Mouse (Mus musculus): ENCODE results near the gene Drd4.

The Drd4 gene

DNA sequence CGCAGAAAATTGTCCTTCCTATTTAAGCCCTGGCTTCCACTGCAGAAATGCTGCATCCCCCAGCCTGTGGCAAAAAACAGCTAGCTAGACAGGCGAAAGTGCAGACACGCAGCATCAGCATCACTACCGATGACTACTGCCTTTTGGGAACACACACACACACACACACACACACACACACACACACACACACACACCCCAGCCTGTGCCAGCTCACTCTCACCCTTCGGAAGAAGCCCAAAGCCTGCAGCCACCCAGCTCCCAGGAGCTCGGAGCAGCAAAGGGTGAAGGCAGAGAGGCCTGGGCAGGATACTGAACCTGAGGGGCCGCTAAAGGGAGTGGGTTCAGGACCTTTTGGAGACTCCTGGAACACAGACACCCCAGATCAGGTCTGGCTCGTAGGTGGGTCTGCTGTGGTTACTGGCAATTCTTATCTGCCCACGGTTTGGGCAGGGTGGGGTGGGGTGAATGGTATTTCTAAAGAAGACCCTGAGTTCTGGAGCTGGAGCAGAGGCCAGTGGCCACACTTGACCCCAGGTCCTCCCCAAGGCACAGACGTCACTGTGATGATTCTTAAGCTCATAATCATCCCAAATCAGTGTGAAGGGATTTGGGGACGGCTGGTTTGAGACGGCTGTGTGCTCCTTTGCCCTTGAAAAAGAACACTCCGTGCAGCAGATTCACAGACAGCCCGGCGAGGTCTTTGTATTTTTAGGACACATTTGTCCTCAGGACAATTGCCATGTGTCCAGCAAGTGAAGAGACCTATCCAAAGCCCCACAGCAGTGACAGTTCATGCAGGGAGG lies 980 bp downstream of the Drd4 start:
- no peak for DNase-seq (ENCODE audit: low spot score in 2 of 2)

DNA sequence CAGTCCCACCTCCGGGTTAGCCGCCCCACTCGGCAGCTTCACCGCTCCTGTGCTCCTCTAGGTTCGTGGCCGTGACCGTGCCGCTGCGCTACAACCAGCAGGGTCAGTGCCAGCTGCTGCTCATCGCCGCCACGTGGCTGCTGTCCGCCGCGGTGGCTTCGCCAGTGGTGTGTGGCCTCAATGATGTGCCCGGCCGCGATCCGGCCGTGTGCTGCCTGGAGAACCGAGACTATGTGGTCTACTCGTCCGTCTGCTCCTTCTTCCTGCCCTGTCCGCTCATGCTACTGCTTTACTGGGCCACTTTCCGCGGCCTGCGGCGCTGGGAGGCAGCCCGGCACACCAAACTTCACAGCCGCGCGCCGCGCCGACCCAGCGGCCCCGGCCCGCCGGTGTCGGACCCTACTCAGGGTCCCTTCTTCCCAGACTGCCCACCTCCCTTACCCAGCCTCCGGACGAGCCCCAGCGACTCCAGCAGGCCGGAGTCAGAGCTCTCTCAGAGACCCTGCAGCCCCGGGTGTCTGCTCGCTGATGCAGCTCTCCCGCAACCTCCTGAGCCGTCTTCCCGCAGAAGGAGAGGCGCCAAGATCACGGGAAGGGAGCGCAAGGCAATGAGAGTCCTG lies 2.2 kb downstream of the Drd4 start:
- no peak for DNase-seq (ENCODE audit: low spot score in 2 of 2)

DNA sequence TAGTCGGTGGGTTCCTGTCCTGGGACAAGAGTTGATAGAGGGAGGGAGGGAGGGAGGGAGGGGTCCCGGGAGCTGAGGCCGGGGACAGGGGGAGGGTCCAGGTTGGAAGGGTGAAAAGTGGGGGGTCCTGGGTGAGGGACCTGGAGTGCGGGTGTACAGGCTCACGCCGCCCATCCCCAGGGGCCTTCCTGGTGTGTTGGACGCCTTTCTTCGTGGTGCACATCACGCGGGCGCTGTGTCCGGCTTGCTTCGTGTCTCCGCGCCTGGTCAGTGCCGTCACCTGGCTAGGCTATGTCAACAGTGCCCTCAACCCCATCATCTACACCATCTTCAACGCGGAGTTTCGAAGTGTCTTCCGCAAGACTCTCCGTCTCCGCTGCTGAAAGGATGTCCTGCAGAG lies 2.7 kb downstream of the Drd4 start:
- no peak for DNase-seq (ENCODE audit: low spot score in 2 of 2)

DNA sequence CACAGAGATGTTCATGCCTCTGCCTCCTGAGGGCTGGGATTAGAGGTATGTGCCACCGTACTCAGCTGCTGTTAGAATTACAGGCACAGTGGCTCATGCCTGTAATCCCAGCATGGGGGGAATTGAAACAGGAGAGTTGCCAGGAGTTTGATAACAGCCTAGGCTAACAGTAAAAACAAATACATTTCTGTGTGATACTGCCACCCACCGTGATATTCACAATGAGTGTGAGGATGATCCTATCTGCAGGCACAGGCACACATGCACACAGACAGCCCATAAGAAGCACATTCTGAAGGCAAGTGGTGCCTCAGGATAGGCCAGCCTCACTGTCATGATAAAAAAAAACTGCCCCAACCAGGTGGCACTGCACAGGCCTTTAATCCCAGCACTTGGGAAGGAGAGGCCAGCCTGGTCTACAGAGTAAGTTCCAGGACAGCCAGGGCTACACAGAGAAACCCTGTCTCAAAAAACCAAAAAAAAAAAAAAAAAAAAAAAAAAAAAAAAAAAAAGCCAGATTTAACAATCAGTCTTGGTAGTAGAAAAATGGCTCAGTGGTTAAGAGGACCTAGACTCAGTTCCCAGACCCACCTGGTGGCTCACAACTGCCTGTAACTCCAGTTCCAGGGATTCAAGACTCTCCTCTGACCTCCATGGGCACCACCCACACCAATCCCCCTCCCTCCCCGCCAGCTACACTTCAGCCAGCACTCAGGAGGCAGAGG lies 6.3 kb downstream of the Drd4 start:
- DNase-seq (ENCODE audit: low spot score in 2 of 2): no peak

- no peak for DNase-seq (ENCODE audit: low spot score in 2 of 2)
Observed at GRCm38 (mm10) chr7:141299175-141299574, 7.4 kb downstream of the Drd4 start.

GRCm38 (mm10) chr7:141301386-141301785 lies 9.6 kb downstream of the Drd4 start:
- no peak for DNase-seq (ENCODE audit: low spot score in 2 of 2)

GRCm38 (mm10) chr7:141302702-141303268 lies 11.0 kb downstream of the Drd4 start:
- DNase-seq (ENCODE audit: low spot score in 2 of 2): peak; percentile 18 to 44

DNA sequence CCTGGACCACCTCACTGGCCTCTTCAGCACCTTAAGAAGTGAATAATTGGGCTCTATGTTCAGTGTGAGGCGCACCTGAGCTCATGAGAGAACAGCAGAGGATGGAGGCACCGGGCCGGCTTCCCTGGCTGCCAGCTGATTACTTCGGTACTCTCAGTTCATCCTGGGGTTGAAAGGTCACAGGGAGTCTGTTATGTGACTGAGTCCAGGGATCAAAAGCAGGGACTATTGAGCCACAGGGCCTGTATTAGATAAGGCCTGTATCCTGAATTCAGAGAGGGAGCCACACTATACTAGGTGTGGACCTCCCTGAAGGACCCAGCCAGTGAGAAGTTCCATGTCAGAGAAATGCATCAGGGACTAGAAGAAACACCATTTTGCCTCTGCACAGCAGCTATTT lies 12.7 kb downstream of the Drd4 start:
- no peak for DNase-seq (ENCODE audit: low spot score in 2 of 2)

DNA sequence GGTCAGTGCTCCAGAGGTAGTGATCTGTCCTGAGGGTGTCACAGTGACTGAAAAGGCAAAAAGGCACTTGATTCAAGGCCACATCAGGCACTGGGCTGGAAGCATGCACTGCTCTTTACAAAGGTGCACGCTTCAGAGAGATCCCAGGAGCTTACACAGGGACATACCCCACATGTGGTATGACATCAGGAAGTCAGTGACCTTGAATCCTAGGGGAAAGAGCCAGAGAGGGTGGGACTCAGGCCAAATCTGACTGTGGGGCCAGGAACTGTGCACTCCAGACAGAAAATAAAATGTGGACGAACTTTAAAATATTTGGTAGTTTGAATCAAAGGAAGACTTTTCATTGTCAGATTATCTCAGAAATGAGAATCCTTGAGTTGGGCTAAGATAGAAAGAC lies 22.6 kb downstream of the Drd4 start:
- no peak for DNase-seq (ENCODE audit: low spot score in 2 of 2)

GRCm38 (mm10) chr7:141315076-141315475 lies 23.3 kb downstream of the Drd4 start:
- DNase-seq (ENCODE audit: low spot score in 2 of 2): no peak

- DNase-seq (ENCODE audit: low spot score in 2 of 2): peak; percentile 39 to 60
Observed at GRCm38 (mm10) chr7:141315974-141316373, 24.2 kb downstream of the Drd4 start.

- no peak for DNase-seq (ENCODE audit: low spot score in 2 of 2)
Observed at GRCm38 (mm10) chr7:141317619-141318132, 25.9 kb downstream of the Drd4 start.

- DNase-seq (ENCODE audit: low spot score in 2 of 2): no peak
Observed at GRCm38 (mm10) chr7:141319446-141319845, 27.6 kb downstream of the Drd4 start.

DNA sequence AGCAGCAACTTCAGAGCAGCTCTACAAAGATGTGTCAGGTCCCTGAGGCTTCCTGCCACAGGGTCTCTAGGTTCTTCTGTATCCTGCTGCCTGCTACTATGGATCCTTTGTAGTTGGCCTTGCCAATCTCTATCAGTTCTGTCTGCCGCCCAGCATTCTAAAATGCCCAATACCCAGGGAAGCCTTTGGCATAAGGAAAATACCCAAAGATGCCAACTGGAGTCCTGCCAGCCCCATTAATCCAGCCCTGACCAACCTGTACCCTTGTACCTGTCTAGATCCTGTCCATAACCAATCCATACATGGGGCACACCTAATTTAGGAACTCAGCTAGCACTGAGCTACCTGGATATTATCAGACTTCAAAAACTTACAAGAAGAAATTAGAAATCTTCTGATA lies 32.9 kb downstream of the Drd4 start:
- no peak for DNase-seq (ENCODE audit: low spot score in 2 of 2)

DNA sequence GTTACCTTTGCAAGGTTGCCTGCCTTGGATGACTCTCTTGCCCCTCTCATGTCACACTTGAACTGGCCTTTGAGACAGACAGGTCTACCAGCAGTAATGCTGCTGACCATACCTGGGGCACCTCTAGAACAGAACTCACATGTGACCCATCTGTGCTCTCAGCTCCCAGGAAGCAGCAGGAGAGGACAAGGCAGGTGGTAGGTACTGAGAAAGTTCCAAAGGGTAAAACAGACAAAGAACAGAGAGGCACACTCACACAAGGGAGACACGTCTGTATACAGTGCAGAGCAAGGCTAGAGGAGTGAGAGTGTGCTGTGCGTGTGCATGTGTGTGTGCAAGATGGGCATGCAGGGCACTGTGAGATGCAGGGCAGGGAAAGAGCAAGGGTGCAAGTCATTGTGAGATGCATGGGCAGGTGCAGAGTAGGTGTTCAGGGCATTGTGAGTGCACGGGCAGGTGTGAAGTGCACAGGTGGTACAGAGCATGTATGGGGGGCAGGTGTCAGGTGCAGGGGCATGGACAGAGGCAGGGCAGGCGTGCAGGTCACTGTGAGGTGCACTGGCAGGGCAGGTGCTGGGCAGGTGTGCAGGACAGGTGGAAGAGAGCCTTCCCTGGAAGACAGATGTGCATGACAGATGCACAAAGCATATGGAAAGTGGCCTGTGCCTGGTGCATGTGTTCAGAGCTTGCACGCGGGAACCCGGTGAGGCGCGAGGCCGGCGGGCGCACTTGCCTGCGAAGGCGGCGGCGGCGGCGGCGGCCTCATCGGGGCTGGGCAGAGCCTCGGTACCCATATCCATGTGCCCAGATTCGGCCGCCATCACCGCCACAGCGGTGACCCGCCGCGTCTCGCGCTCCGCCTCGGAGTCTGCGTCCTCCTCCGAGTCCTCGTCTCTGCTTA lies 35.0 kb downstream of the Drd4 start:
- peak; percentile 45 to 65 for DNase-seq (ENCODE audit: low spot score in 2 of 2)

DNA sequence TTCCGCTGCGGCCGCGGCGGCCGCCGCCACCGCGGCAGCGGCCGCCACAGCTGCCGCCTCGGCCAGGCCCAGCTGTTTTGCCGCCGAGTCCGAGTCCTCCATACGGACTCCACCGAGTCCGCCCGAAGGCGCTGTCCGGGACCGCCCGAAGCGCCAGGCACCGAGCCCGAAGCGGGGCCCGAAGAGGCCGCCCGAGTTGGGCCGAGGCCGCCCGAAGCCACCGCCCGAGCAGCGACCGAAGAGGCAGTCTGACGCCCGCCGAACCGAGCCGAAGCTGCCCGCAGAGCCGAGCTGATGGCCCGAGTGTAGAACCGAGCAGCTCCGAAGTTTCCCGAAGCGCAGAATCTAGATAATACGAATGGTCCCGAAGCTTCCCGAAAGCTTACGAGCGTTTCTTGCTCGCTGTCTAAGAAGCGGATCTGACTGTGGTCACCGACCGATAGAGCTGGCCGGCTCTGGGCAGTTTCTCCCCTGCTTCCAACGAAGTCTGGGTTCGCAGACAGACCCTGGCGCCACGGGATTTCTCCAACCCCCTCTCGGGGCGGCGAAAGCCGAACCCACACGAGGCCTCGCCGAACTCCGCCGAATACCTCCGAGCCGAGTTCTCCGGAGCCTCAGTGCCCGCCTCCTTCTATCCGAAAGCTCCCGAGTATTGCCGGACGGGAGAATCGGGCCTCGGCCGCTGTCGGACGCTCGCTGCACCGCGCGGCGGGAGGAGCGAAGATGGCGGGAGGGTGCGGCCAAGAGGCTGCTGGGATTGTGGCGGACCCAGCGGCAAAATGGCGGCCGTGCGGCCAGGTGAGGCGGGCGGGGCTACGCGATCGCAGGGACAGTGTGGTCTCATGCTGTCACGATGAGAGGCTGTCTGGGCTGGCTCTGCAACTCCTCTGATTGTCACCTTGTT lies 35.9 kb downstream of the Drd4 start, which contains the start of the genes Deaf1 and Tmem80:
TSS of gene Deaf1 (minus strand) at position 222 of the 904 bp plus-strand sequence.
TSS of gene Tmem80 (plus strand) at position 271 of the 904 bp plus-strand sequence.
- DNase-seq (ENCODE audit: low spot score in 2 of 2): peak; percentile 96 to 98

DNA sequence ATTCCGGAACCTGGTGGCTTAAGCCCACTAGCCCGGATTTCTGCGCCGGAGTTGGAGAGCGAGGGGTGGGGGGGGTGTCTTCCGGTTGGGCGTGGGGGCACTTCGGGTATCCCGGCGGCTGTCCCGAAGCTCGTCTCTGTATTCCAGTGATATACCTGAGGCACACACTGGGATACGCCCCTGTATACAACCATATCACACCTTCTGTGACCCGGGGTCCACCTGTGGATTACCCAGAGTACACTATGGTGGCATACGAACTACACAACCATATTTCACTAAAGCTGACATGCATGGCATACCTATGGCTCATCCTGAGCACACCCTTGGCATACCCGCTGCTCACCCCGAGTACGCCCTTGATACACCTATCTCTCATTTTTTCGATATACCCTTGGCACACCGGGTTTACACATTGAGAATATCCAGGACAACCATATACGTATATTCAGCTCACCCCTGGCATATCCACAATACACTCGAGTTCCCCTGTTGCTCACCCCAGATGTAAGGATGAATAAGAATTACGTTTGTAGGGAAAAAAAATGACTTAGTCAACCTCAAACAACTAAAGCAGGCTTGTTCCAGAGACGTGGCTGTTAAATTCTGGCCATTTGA lies 36.7 kb downstream of the Drd4 start:
- no peak for DNase-seq (ENCODE audit: low spot score in 2 of 2)

DNA sequence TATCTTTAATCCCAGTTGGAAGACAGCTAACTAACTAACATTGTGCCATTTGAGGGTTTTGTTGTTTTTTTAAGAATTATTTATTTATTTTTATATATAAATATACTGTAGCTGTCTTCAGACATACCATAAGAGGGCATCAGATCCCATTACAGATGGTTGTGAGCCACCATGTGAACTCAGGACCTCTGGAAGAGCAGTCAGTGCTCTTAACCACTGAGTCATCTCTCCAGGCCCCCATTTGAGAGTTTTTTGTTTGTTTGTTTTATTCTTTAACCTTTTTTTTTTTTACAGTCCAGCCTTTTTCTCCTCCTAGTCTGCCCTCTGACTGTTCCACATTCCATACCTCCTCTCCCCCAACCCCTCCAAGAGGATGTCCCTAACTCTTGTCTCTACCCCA lies 38.9 kb downstream of the Drd4 start:
- no peak for DNase-seq (ENCODE audit: low spot score in 2 of 2)

DNA sequence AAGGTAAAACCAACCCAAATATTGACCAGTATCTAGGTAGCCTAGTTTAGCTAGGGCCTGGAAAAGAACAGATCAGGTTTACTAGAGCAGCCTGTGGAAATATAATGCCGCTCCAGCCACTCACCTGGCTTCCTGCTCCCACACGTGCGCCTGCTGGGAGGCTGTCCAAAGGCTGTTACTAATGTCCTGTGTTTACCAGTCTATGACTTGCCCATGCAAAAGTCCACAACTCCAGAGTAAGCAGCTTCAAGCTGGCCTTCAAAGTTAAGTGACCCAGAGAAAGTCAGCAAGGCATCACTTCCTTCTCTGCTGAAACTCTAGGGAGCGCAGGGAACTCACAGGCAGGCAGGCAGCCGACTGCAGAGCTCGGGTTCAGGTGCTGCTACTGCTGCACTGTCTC lies 40.2 kb downstream of the Drd4 start:
- DNase-seq (ENCODE audit: low spot score in 2 of 2): no peak
